Mouse (Mus musculus): Measurements from ENCODE around the gene Agpat3.

GRCm38 (mm10) chr10:78361951-78362350, 9.7 kb upstream of the Agpat3 start:
- TF ChIP-seq CTCF (IDR thresholded peaks at IDR 0.05; ENCODE audit: control insufficient read depth, insufficient read depth, insufficient read length) (no peak), MAX (IDR thresholded peaks at IDR 0.05) (no peak)

Data from C2C12 (cell line).